8 mouse cellular contexts compared by ENCODE assay signal in genomic region chr12:80730567-80730966, GRCm38 (mm10). TPM values are rescaled to one million over a fixed set of nuclear protein-coding genes. Genes with fewer than 3 reads are reported as not detected.
DNase-seq lines count a peak whose midpoint lies in the region; ATAC-seq lines count a peak whose summit lies in the region.

No protein-coding gene starts in this region.

- peak overlapping the region; percentile 55 for H3K4me2 ChIP-seq in heart, embryonic 13.5 days
- peak overlapping the region; percentile 37; the same call in 1 of the 2 replicates for H3K4me2 ChIP-seq in kidney, embryonic 16.5 days (replicated peaks; ENCODE audit: low read depth, low read length)
- H3K4me2 ChIP-seq in neural tube, embryonic 11.5 days (ENCODE audit: low read depth) = no peak overlapping the region

- peak; percentile 58 for DNase-seq in ovary, postnatal 36 days (ENCODE audit: low spot score)
- no peak for DNase-seq in ovary, postnatal 14 days (ENCODE audit: low spot score)
- peak; percentile 53 for DNase-seq in embryo, embryonic 11.5 days (ENCODE audit: low read depth, low spot score)
- peak; percentile 57 for DNase-seq in liver
- peak; percentile 85 for DNase-seq in neural tube, embryonic 11.5 days (ENCODE audit: low spot score)

- no peak overlapping the region for H3K9ac ChIP-seq in heart, embryonic 13.5 days
- H3K9ac ChIP-seq in kidney, embryonic 16.5 days (replicated peaks; ENCODE audit: low read length) = no peak overlapping the region
- no peak overlapping the region for H3K9ac ChIP-seq in neural tube, embryonic 11.5 days (ENCODE audit: low read length)

- no peak overlapping the region for H3K27ac ChIP-seq in heart, embryonic 13.5 days (replicated peaks)
- H3K27ac ChIP-seq in kidney, embryonic 16.5 days (ENCODE audit: low read length) = no peak overlapping the region
- no peak overlapping the region for H3K27ac ChIP-seq in neural tube, embryonic 11.5 days (ENCODE audit: low read depth, low read length)

- H3K4me1 ChIP-seq in heart, embryonic 13.5 days = no peaks in the 10 kb centered on the region
- 0 out of 2 replicates have a peak, but pooled peaks cover 3% of the 10 kb centered on the region for H3K4me1 ChIP-seq in kidney, embryonic 16.5 days (ENCODE audit: insufficient read depth, low read length)
- H3K4me1 ChIP-seq in neural tube, embryonic 11.5 days (ENCODE audit: control insufficient read depth, insufficient read depth, low read length) = no peaks in the 10 kb centered on the region

- H3K4me3 ChIP-seq in heart, embryonic 13.5 days = no peak overlapping the region
- H3K4me3 ChIP-seq in kidney, embryonic 16.5 days (ENCODE audit: low read length) = no peak overlapping the region
- no peak overlapping the region for H3K4me3 ChIP-seq in neural tube, embryonic 11.5 days (ENCODE audit: low read depth, low read length)

- no peaks in the 10 kb centered on the region for H3K36me3 ChIP-seq in heart, embryonic 13.5 days
- H3K36me3 ChIP-seq in kidney, embryonic 16.5 days (ENCODE audit: insufficient read depth, low read length) = no peaks in the 10 kb centered on the region
- H3K36me3 ChIP-seq in neural tube, embryonic 11.5 days (ENCODE audit: control insufficient read depth, insufficient read depth, low read length) = no peaks in the 10 kb centered on the region

- peaks cover 26% of the 10 kb centered on the region for H3K27me3 ChIP-seq in heart, embryonic 13.5 days (replicated peaks)
- no peaks in the 10 kb centered on the region for H3K27me3 ChIP-seq in kidney, embryonic 16.5 days (ENCODE audit: insufficient read depth, low read length)
- no peaks in the 10 kb centered on the region for H3K27me3 ChIP-seq in neural tube, embryonic 11.5 days (ENCODE audit: control insufficient read depth, insufficient read depth, low read length)

- ATAC-seq in heart, embryonic 13.5 days (ENCODE audit: extremely low read depth, insufficient number of reproducible peaks, low FRiP score, low TSS enrichment) = no peak; the same call in 1 of the 2 replicates
- peak; percentile 86 for ATAC-seq in kidney, embryonic 16.5 days (ENCODE audit: low FRiP score, low TSS enrichment)
- peak; percentile 68 for ATAC-seq in neural tube, embryonic 11.5 days (ENCODE audit: insufficient read depth, low FRiP score, low TSS enrichment)
- no peak for ATAC-seq in monocyte, adult 5-6 weeks (replicated peaks; ENCODE audit: insufficient number of reproducible peaks, low FRiP score, low TSS enrichment, poor library complexity, severe bottlenecking)

- WGBS in heart, embryonic 13.5 days = 5% methylated on average over 9 of the region's 9 CpGs
- 10% methylated on average over 9 of the region's 9 CpGs for WGBS in kidney, embryonic 16.5 days
- 7% methylated on average over 9 of the region's 9 CpGs for WGBS in neural tube, embryonic 11.5 days

- no peaks in the 10 kb centered on the region for H3K9me3 ChIP-seq in heart, embryonic 13.5 days
- H3K9me3 ChIP-seq in kidney, embryonic 16.5 days (ENCODE audit: low read length) = no peaks in the 10 kb centered on the region
- H3K9me3 ChIP-seq in neural tube, embryonic 11.5 days (ENCODE audit: control insufficient read depth, low read length) = no peaks in the 10 kb centered on the region

RNA-seq across cellular contexts. Expression of gene Ccdc177, which starts 29.9 kb away (rescaled TPM):
- 0.03 TPM in 1 of 2 replicates, not detected in the other for polyA plus RNA-seq in heart, embryonic 13.5 days (2015; fragmentation: Nextera tagmentation; extraction: Ambion mirVana)
- polyA plus RNA-seq in kidney, embryonic 16.5 days (2015; fragmentation: Nextera tagmentation; extraction: Ambion mirVana) = 0.11 and 0.12 TPM in 2 replicates
- 2.4 and 2.6 TPM in 2 replicates for polyA plus RNA-seq in neural tube, embryonic 11.5 days (2014; fragmentation: Nextera tagmentation; extraction: Ambion mirVana)
- total RNA-seq in monocyte, adult 5-6 weeks (2017) = not detected in 3 replicates

RNA-seq across cellular contexts. Expression of gene Plekhd1, which starts 38.2 kb away (rescaled TPM):
- 0.57 and 0.78 TPM in 2 replicates for polyA plus RNA-seq in heart, embryonic 13.5 days (2015; fragmentation: Nextera tagmentation; extraction: Ambion mirVana)
- polyA plus RNA-seq in kidney, embryonic 16.5 days (2015; fragmentation: Nextera tagmentation; extraction: Ambion mirVana) = 2.7 TPM in 2 replicates
- 1.3 and 1.5 TPM in 2 replicates for polyA plus RNA-seq in neural tube, embryonic 11.5 days (2014; fragmentation: Nextera tagmentation; extraction: Ambion mirVana)
- total RNA-seq in monocyte, adult 5-6 weeks (2017) = not detected in 3 replicates

RNA-seq across cellular contexts. Expression of gene Susd6, which starts 59.7 kb away (rescaled TPM):
- 13.6 and 14.3 TPM in 2 replicates for polyA plus RNA-seq in heart, embryonic 13.5 days (2015; fragmentation: Nextera tagmentation; extraction: Ambion mirVana)
- 17.1 and 19.5 TPM in 2 replicates for polyA plus RNA-seq in kidney, embryonic 16.5 days (2015; fragmentation: Nextera tagmentation; extraction: Ambion mirVana)
- 20.9 and 23.3 TPM in 2 replicates for polyA plus RNA-seq in neural tube, embryonic 11.5 days (2014; fragmentation: Nextera tagmentation; extraction: Ambion mirVana)
- total RNA-seq in monocyte, adult 5-6 weeks (2017) = 49.0 to 81.1 TPM (median 52.5 TPM) in 3 replicates

Comparison
In these comparisons a context has a peak if more than half of its experiments do, and no peak if none do; other contexts are left out.
1. ATAC-seq: peak in kidney, embryonic 16.5 days (single experiment) and neural tube, embryonic 11.5 days (single experiment); none in heart, embryonic 13.5 days (single experiment) and monocyte, adult 5-6 weeks (single experiment).